Mouse (Mus musculus) heart, embryonic 13.5 days (tissue): ENCODE results near the gene Arpc5l. TPM values are rescaled to one million over a fixed set of nuclear protein-coding genes. Genes with fewer than 3 reads are reported as not detected.

Experiments
- ATAC-seq: fragments of 200-750 bp; cut with Nextera tagmentation; 2 replicates; pipeline ENCODE4 v1.8.0; 2017; ENCODE audit warnings: moderate TSS enrichment; ENCODE audit not compliant: insufficient number of reproducible peaks, low FRiP score, low TSS enrichment; ENCODE audit errors: extremely low read depth
- H3K27ac ChIP-seq: fragments of 300-500 bp; sonication (generic); replicated peaks from 2 replicates; pipeline ENCODE4 v1.5.1; 2015; ENCODE audit warnings: moderate library complexity, mild to moderate bottlenecking, inconsistent platforms
- H3K27me3 ChIP-seq: fragments of 300-500 bp; sonication (generic); replicated peaks from 2 replicates; pipeline ENCODE4 v1.6.1; 2015; ENCODE audit warnings: mild to moderate bottlenecking, inconsistent platforms
- H3K36me3 ChIP-seq: fragments of 300-500 bp; sonication (generic); 2 replicates; pipeline ENCODE4 v1.6.1; 2015; ENCODE audit warnings: mild to moderate bottlenecking, inconsistent platforms
- H3K4me1 ChIP-seq: fragments of 300-500 bp; sonication (generic); 2 replicates; pipeline ENCODE4 v1.6.1; 2015; ENCODE audit warnings: inconsistent platforms
- H3K4me2 ChIP-seq: fragments of 300-500 bp; sonication (generic); 2 replicates; pipeline ENCODE4 v1.6.1; 2015; ENCODE audit warnings: inconsistent platforms, mild to moderate bottlenecking, moderate library complexity
- H3K4me3 ChIP-seq: fragments of 300-500 bp; sonication (generic); 2 replicates; pipeline ENCODE4 v1.5.1; 2015; ENCODE audit warnings: moderate library complexity, mild to moderate bottlenecking, inconsistent platforms
- H3K9ac ChIP-seq: fragments of 300-500 bp; sonication (generic); 2 replicates; pipeline ENCODE4 v1.6.1; 2015; ENCODE audit warnings: inconsistent platforms, mild to moderate bottlenecking, moderate library complexity
- H3K9me3 ChIP-seq: fragments of 300-500 bp; sonication (generic); 2 replicates; pipeline ENCODE4 v1.6.1; 2016; ENCODE audit warnings: inconsistent platforms
- WGBS: fragments of 180-500 bp; shearing (Covaris S2); methylation state at CpG from one replicate; pipeline ENCODE4 v1.1.7; 2015; ENCODE audit warnings: mixed read lengths; 5-methylcytosine and 5-hydroxymethylcytosine counted together
- polyA plus RNA-seq: library from polyadenylated mRNA; unstranded; fragments of >200 nt; fragmentation: Nextera tagmentation; extraction: Ambion mirVana; gene quantifications from 2 replicates; pipeline ENCODE4 v1.2.1, GENCODE M21; 2015

Arpc5l gene
- polyA plus RNA-seq, 1 experiment from 2014 or later: 75.4 TPM

DNA sequence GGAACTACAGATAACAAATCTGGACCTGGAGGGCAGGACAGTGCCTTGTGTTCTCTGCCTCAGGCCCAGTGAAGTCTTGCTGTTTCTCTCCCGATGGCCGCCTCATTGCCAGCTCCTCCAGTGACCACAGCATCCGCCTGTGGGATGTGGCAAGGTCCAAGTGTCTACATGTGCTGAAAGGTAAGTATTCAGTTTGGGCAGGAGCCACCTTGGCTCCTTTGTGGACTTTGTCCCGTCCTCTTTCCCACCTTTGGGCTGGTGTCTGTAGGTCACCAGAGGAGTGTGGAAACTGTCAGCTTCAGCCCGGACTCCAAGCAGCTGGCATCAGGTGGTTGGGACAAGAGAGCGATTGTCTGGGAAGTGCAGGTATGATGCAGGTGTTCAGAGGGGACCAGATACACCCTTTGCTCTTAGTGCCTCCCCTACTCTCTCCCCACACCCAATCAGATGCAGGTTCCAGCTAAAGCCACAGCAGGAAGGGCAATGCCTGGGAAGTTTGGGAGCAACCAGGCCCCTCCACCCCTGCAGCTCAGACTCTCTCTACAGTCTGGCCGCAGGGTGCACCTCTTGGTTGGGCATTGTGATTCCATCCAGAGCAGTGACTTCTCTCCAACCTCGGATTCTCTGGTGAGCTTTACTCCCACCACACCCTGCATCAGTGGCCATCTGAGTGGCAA lies 5.1 kb upstream of the Arpc5l start:
- peaks cover 30% of the 10 kb centered on the region for H3K4me1 ChIP-seq
- H3K4me3 ChIP-seq: no peak overlapping the region
- peaks cover 45% of the 10 kb centered on the region for H3K36me3 ChIP-seq
- H3K27me3 ChIP-seq: no peaks in the 10 kb centered on the region
- no peak overlapping the region for H3K4me2 ChIP-seq
- ATAC-seq: no peak
- H3K27ac ChIP-seq: no peak overlapping the region
- H3K9me3 ChIP-seq: no peaks in the 10 kb centered on the region
- no peak overlapping the region for H3K9ac ChIP-seq
- WGBS: 65% methylated on average over 8 of the region's 8 CpGs

DNA sequence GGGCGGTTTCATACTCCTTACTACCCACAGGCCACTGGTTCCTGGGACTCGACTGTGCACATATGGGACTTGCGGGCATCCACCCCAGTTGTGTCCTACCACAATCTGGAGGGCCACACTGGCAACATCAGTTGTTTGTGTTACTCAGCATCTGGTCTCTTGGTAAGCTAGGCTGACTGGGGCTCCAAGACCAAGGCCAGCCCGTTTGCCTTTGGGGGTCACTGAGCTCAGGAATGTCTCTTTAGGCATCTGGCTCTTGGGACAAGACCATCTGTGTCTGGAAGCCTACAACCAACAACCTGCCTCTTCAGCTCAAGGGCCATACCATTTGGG lies 4.6 kb upstream of the Arpc5l start:
- H3K36me3 ChIP-seq: peaks cover 45% of the 10 kb centered on the region

DNA sequence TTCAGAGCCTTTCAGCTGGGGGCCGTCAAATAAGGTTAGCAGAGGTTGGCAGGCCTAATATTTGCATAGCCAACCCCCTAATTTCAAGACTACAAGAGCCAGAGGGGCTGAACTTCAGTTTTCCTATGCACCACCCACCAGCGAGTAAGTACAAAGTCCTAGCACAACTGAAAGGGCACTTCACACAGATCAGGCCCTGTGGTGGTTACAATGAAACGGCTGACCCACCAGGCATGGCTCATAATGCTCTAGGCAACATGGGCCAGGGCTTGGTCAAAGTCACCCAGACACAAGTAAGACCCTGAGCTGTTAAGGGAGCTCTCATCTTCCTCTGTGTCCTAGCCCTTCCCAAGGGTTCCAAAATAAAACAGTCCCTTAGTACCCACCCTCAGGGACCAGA lies 3.3 kb upstream of the Arpc5l start:
- 71% methylated on average over 3 of the region's 3 CpGs for WGBS
- no peak overlapping the region for H3K4me2 ChIP-seq
- H3K36me3 ChIP-seq: peaks cover 45% of the 10 kb centered on the region
- no peak overlapping the region for H3K4me3 ChIP-seq
- no peaks in the 10 kb centered on the region for H3K9me3 ChIP-seq
- no peaks in the 10 kb centered on the region for H3K27me3 ChIP-seq
- no peak overlapping the region; the same call in 1 of the 2 replicates for H3K9ac ChIP-seq
- H3K27ac ChIP-seq: no peak overlapping the region
- peaks cover 43% of the 10 kb centered on the region for H3K4me1 ChIP-seq
- no peak for ATAC-seq

More for the DNA sequence above, 4.6 kb upstream of the Arpc5l start:
- Histone ChIP-seq H3K27ac (no peak overlapping the region), H3K27me3 (no peaks in the 10 kb centered on the region), H3K4me3 (no peak overlapping the region), H3K4me2 (no peak overlapping the region), H3K9me3 (no peaks in the 10 kb centered on the region), H3K4me1 (peaks cover 31% of the 10 kb centered on the region), H3K9ac (no peak overlapping the region)
- 85% methylated on average over 4 of the region's 4 CpGs for WGBS
- ATAC-seq: no peak

DNA sequence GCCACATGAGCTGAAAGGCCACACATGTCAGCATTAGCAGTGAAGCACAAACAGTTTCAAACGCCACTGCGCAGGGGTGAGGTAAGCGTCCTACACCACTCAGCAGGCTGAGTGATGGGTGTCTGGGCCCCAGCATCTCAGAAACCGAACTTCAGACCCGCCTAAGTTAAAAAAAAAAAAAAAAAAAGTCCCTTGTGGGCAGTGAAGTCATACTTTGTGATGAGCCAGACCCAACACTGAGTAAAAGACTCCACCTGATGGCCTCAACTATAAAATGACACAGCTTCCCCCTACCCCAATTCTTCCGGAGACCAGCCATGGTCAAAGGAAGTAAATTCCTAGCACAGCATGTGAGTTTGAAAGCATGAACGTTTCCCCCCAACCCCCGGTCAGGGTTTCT lies 2.0 kb upstream of the Arpc5l start:
- no peaks in the 10 kb centered on the region for H3K9me3 ChIP-seq
- peak overlapping the region; percentile 82 for H3K4me3 ChIP-seq
- H3K27ac ChIP-seq: no peak overlapping the region
- H3K27me3 ChIP-seq: no peaks in the 10 kb centered on the region
- peaks cover 41% of the 10 kb centered on the region for H3K4me1 ChIP-seq
- ATAC-seq: no peak
- WGBS: 49% methylated on average over 8 of the region's 8 CpGs
- peaks cover 45% of the 10 kb centered on the region for H3K36me3 ChIP-seq
- H3K9ac ChIP-seq: peak overlapping the region; percentile 96
- peak overlapping the region; percentile 98 for H3K4me2 ChIP-seq

DNA sequence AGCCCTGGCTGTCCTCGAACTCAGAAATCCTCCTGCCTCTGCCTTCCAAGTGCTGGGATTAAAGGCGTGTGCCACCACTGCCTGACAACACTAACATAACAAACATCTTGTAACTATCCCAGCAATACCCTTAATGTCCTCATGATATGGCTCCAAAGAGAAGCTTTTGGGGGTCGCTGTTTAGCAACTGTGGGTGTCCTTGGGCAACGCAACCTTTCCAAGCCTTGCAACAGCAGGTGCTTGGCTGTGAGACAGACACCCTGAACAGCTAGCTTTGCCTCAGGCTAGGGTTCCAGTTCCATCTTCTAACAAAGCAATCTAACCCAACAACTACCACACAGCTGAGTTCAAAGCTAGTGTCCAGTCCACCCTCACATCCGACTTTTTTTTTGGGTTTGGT lies 1.6 kb upstream of the Arpc5l start:
- H3K27ac ChIP-seq: no peak overlapping the region; the same call in 1 of the 2 replicates
- H3K36me3 ChIP-seq: peaks cover 45% of the 10 kb centered on the region
- peak overlapping the region; percentile 82 for H3K4me3 ChIP-seq
- no peaks in the 10 kb centered on the region for H3K27me3 ChIP-seq
- H3K4me2 ChIP-seq: peak overlapping the region; percentile 98
- peak overlapping the region; percentile 96 for H3K9ac ChIP-seq
- H3K4me1 ChIP-seq: peaks cover 37% of the 10 kb centered on the region
- H3K9me3 ChIP-seq: no peaks in the 10 kb centered on the region
- whole genome bisulfite sequencing: 62% methylated on average over 5 of the region's 5 CpGs
- ATAC-seq: no peak

DNA sequence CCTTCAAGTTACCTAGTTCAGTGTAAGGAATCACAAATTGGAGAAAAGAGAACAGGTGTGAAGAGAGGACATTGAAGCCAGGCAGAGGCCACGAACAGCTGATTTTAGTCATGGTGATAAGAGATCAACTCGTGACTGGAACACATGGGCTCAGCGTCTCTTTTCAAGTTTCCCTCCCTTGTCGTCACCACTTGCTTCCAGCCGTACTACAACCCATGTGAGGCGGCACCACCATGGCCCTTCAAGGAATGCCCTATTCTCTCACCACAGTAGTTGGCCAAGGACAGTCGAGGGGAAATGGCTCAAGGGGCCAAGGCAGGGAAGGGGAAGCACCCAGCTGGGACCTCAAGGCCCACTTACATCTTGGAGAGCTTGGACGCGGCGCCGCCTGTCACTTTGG lies 776 bp upstream of the Arpc5l start:
- H3K27ac ChIP-seq: peak overlapping the region; percentile 85
- H3K4me3 ChIP-seq: peak overlapping the region; percentile 82
- H3K27me3 ChIP-seq: no peaks in the 10 kb centered on the region
- WGBS: 0% methylated on average over 11 of the region's 11 CpGs
- H3K4me1 ChIP-seq: peaks cover 46% of the 10 kb centered on the region
- peak overlapping the region; percentile 98 for H3K4me2 ChIP-seq
- no peaks in the 10 kb centered on the region for H3K9me3 ChIP-seq
- H3K9ac ChIP-seq: peak overlapping the region; percentile 96
- no peak for ATAC-seq
- H3K36me3 ChIP-seq: peaks cover 45% of the 10 kb centered on the region

DNA sequence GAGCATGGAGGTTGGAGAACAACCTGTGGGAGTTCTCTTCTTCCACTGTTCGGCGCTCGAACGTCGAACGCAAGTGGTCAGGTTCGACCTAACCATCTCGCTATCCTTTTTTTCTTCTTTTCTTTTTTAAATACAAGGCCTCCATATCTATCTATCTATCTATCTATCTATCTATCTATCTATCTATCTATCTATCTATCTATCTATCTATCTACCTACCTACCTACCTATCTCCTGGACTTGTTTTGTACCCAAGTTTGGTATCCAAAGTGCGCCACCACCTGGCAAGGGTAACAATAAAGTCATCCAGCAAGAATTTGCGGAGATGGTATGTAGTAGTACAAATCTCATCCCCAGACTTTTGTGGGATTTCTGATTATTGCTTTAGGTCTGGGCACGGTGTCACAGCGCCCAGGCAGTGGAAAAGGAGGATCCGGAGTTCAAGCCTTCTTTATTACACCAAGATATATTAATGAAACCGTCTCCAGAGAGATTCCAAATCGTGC lies 479 bp downstream of the Arpc5l start, which contains the start of gene Rpl35:
Gene Rpl35, minus strand, starts transcription at position 51 of the 506 bp plus-strand sequence.
- Histone ChIP-seq H3K9ac (peak within 1 kb of the TSS; percentile 96), H3K36me3 (peaks cover 34% of the 10 kb centered on the region), H3K27me3 (no peaks in the 10 kb centered on the region), H3K4me3 (peak within 1 kb of the TSS; percentile 82), H3K9me3 (no peaks in the 10 kb centered on the region), H3K27ac (peak within 1 kb of the TSS; percentile 85), H3K4me2 (peak within 1 kb of the TSS; percentile 98), H3K4me1 (peaks cover 52% of the 10 kb centered on the region)
- no peak for ATAC-seq
- 11% methylated on average over 15 of the region's 15 CpGs for WGBS

DNA sequence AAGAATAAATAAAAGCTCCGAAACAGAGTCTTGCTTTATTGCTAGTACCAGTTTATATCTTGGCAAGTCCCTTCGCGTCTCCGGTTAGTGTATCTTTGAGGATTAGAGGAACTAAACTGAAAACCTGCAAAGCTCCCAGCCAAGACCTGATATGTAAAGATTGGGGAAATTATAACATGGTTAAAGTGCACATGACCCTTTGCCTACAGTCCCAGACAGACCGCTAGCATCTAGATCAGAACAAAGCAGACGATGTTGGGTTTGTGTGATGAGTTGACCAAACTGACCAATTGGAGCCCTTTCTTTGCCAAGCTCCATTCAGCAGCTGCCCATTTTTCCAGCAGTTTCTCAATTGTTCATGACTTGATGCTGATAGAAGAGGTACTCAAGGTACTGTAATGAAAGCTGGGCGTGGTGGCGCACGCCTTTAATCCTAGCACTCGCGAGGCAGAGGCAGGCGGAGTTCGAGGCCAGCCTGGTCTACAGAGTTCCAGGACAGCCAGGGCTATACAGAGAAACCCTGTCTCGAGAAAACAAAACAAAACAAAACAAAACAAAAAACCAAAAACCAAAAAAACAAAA lies 1.1 kb downstream of the Arpc5l start:
- H3K4me3 ChIP-seq: peak overlapping the region; percentile 82
- peak overlapping the region; percentile 96 for H3K9ac ChIP-seq

DNA sequence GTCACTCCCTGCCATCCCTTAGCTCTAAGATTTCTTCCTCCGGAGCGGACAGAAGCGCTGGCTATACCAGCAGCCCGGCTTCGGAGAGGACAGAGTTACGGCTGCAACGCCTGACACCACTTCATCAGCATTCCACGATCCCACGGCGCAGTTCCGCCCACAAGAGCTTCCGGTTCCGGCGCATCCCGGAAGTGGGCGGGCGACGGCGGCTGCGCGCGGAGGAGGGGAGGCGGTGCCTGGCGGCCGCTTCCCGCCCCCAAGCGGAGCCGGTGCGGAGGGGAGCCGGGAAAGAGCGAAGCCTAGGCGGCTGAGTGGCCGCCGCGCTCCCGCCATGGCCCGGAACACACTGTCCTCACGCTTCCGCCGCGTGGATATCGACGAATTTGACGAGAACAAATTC lies 2.7 kb downstream of the Arpc5l start:
- Histone ChIP-seq H3K9ac (peak overlapping the region; percentile 94), H3K4me1 (peaks cover 60% of the 10 kb centered on the region), H3K36me3 (peaks cover 20% of the 10 kb centered on the region), H3K27ac (peak overlapping the region; percentile 94), H3K4me3 (peak overlapping the region; percentile 89), H3K9me3 (no peaks in the 10 kb centered on the region), H3K27me3 (no peaks in the 10 kb centered on the region), H3K4me2 (peak overlapping the region; percentile 92)
- under 1% methylated on average over 44 of the region's 44 CpGs for WGBS
- ATAC-seq: peak; percentile 72

More for the DNA sequence above, 1.1 kb downstream of the Arpc5l start:
- no peak for ATAC-seq
- H3K4me1 ChIP-seq: peaks cover 58% of the 10 kb centered on the region
- no peak overlapping the region for H3K27ac ChIP-seq
- H3K27me3 ChIP-seq: no peaks in the 10 kb centered on the region
- no peaks in the 10 kb centered on the region for H3K9me3 ChIP-seq
- 84% methylated on average over 14 of the region's 14 CpGs for whole genome bisulfite sequencing
- peaks cover 28% of the 10 kb centered on the region for H3K36me3 ChIP-seq
- peak overlapping the region; percentile 98 for H3K4me2 ChIP-seq

DNA sequence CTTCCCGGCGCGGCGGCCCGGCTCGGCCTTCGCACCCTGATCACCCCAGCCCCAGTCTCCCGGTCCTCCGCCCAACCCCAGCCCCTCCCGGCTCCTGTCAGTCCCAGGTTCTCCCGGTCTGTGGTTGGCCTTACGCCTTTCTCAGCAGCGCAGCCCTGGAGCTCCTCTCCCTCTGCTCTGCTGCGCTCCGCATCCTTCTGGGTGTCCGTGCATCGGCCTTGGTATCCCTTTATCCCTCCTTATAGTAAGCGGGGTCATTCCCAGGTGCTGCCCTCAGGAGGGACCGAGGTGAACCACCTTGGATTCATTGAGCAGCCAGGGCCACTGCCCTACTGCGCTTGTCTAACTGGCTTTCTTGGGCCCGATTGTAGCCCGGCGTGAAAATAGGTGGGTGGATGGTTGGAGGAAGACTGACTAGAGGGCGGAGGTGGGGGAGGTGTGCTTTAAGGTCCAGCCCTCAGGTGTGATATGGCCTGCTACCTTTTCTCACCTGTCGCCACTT lies 3.3 kb downstream of the Arpc5l start:
- H3K27ac ChIP-seq: peak overlapping the region; percentile 94

DNA sequence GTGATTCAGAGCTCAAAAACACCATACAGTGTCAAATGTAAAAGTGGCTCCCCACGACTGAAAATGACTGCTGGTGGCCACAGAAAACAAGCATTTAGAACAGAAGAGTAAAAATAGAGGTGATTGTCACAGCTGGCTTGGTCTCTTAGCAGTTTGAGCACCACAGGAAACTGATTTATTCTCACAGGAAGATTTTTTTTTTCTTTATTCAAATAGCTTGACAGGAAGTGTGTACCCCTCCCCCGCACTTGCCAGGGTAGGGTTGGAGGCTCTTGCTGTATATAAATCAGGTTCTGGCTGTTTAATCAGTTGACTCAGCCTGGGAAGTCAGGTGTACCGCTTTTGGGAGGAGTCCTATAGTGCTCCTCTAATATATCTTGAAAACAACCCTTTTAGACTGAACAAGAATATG lies 3.8 kb downstream of the Arpc5l start:
- H3K4me1 ChIP-seq: peaks cover 49% of the 10 kb centered on the region
- no peaks in the 10 kb centered on the region for H3K9me3 ChIP-seq
- H3K9ac ChIP-seq: peak overlapping the region; percentile 94
- peak overlapping the region; percentile 94 for H3K27ac ChIP-seq
- H3K4me2 ChIP-seq: peak overlapping the region; percentile 92
- H3K4me3 ChIP-seq: peak overlapping the region; percentile 89
- WGBS: 22% methylated on average over 3 of the region's 3 CpGs
- no peak for ATAC-seq
- H3K27me3 ChIP-seq: no peaks in the 10 kb centered on the region
- H3K36me3 ChIP-seq: peaks cover 20% of the 10 kb centered on the region

More for the DNA sequence above, 3.3 kb downstream of the Arpc5l start:
- Histone ChIP-seq H3K9ac (peak overlapping the region; percentile 94), H3K4me1 (peaks cover 55% of the 10 kb centered on the region), H3K4me2 (peak overlapping the region; percentile 92), H3K36me3 (peaks cover 20% of the 10 kb centered on the region), H3K4me3 (peak overlapping the region; percentile 89), H3K27me3 (no peaks in the 10 kb centered on the region), H3K9me3 (no peaks in the 10 kb centered on the region)
- WGBS: 1% methylated on average over 17 of the region's 25 CpGs
- peak; percentile 21; the same call in 1 of the 2 replicates for ATAC-seq
